Mouse (Mus musculus): ENCODE results near the gene Slc43a1.
"Not testable (repeated sequence)": the region's sequence is repeated elsewhere in the genome, so short reads cannot be mapped to it uniquely, and the experiment has no call there.

Gene Slc43a1

DNA sequence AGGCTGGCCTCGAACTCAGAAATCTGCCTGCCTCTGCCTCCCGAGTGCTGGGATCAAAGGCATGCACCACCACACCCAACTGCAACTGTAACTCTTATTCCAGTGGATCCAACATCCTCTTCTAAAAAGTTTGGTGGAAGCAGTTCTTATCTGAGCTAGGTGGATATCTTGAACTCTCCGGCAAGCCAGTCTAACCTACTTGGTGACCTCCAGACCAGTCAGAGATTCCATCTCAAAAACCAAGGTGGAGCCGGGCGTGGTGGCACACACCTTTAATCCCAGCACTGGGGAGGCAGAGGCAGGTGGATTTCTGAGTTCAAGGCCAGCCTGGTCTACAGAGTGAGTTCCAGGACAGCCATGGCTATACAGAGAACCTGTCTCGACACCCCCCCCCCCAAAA, 58.0 kb downstream of the Slc43a1 start:
- not testable (repeated sequence) for DNase-seq (ENCODE audit: low spot score in 2 of 2)

DNA sequence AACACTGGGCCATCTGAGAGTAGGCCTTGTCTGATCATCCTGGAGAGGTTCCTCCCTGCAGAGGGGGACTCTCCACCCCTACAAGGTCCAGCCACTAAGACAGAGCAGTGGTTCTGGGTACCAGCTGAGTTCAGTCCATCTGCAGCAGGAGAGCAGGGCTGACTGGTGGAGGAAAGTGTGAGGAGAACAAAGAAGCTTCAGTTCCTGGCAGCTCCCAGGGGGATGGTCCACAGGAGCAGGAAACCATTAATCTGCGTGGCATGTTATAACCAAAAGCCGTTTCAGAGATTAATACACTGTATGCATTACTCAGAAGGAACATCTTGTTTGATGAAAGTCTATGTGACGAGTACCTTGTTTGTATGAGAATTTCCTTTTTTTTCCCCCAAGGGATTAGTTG, 74.1 kb downstream of the Slc43a1 start:
- no peak for DNase-seq (ENCODE audit: low spot score in 2 of 2)
